Mouse (Mus musculus): Measurements from ENCODE around the gene Dut. TPM values are rescaled to one million over a fixed set of nuclear protein-coding genes. Genes with fewer than 3 reads are reported as not detected.

Gene Dut
- total and polyA plus RNA-seq, 3 experiments = 197 to 348 (median 232) TPM

DNA sequence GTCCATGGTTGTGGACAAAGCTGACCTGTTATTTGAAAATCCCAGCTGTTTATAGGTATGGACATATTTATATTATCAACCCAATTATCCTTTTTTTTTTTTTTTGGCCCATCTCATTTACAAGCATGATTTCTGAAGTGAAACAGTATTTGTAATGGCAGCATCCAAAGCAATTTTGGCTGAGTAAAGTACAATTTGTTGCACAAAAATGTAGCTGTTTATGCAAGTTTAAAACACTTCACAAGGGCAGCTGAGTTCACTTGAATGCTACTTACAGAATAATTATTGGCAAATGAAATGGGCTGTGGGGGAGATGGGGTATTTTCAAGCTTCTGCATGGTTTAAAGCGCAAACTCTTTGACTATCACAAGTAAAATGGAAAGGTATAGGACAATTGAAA lies 51.9 kb downstream of the Dut start:
- TF ChIP-seq MAZ (IDR thresholded peaks at IDR 0.05; ENCODE audit: low read depth, low read length) = no peak
- no peak for TF ChIP-seq EP300 (IDR thresholded peaks at IDR 0.05; ENCODE audit: low read length)
- TF ChIP-seq USF2 (conservative IDR thresholded peaks at IDR 0.05; ENCODE audit: low read depth, low read length) = no peak
- no peak for TF ChIP-seq TCF12 (IDR thresholded peaks at IDR 0.05; ENCODE audit: low read depth, low read length)
- TF ChIP-seq E2F4 (IDR thresholded peaks at IDR 0.05; ENCODE audit: insufficient replicate concordance, low read depth, low read length) = no peak
- no peaks in the 10 kb centered on the region for H3K27me3 ChIP-seq (replicated peaks)
- peaks cover 7% of the 10 kb centered on the region for H3K9me3 ChIP-seq (replicated peaks; ENCODE audit: low read length)
- in situ Hi-C loops (cut with MboI; ENCODE audit: low pct_ligation_motif_present, low pct_unique_long_range_greater_than_20kb, low sequenced_read_pairs) (no loop called here), dilution Hi-C loops (cut with MboI; ENCODE audit: extremely low pct_ligation_motif_present, extremely low pct_unique_long_range_greater_than_20kb, low sequenced_read_pairs) (no loop called here)
- no peaks in the 10 kb centered on the region for H3K4me1 ChIP-seq (ENCODE audit: control insufficient read depth in 1 of 2, insufficient read depth in 2 of 2)
- DNase-seq (ENCODE audit: extremely low read depth) = no peak
- H3K4me2 ChIP-seq (ENCODE audit: insufficient read depth, low read depth, poor library complexity, severe bottlenecking) = no peak overlapping the region
- H3K4me3 ChIP-seq (replicated peaks in 1 of 3; ENCODE audit: low read depth in 2 of 3, low read length in 2 of 3, poor library complexity in 1 of 3) = no peak overlapping the region
- H3K36me3 ChIP-seq (replicated peaks in 1 of 2; ENCODE audit: control insufficient read depth in 1 of 2, insufficient read depth in 1 of 2, low read length in 1 of 2) = no peaks in the 10 kb centered on the region
- H3K79me2 ChIP-seq (replicated peaks; ENCODE audit: control insufficient read depth, extremely low read depth, insufficient read depth, poor library complexity, severe bottlenecking) = no peaks in the 10 kb centered on the region
- no peak overlapping the region for H3K9ac ChIP-seq (ENCODE audit: insufficient read depth, low read depth)
- no peak overlapping the region for H3K27ac ChIP-seq (ENCODE audit: insufficient read depth, low read depth)

DNA sequence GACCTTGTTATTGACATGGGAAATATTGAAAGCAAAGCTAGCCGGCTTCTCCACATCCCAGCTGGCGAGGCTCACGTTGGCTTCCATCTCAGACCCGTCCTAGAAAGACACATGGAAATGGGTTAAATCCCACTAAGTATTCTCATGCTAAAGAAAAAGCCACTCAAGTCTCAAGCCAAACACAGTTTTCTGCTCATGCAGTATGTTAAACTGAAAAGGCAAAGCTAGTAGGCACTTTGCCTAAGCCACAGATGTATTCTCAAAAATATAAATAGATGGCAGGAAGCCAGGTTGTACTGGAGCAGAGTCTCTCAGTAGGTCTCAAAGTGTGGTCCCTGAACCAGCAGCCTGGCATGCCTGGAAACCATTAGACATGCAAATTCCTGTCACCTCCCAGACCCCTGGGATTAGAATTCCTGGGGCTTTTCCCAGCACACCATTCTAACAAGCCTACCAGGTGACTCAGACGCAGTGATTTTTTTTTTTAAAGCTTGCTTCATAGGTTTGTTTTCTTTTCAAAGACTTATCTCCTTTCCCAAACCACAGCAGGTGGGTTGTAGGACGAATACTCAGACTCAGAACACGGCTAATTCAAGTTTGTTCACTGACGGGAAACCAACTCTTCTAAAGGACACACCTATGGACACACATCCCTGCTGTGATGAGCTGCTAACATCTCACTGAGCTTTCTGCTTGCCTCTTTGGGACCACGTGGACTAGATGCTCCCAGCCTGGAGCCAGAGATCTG lies 55.1 kb downstream of the Dut start:
- Histone ChIP-seq H3K4me3 (replicated peaks in 1 of 3; ENCODE audit: low read depth in 2 of 3, low read length in 2 of 3, poor library complexity in 1 of 3) (no peak overlapping the region), H3K27me3 (replicated peaks) (no peaks in the 10 kb centered on the region), H3K27ac (ENCODE audit: insufficient read depth, low read depth) (no peak overlapping the region), H3K4me1 (ENCODE audit: control insufficient read depth in 1 of 2, insufficient read depth in 2 of 2) (peaks cover 2 to 10% of the 10 kb centered on the region in 2 experiments; a peak in 2 of 4 replicates), H3K9ac (ENCODE audit: insufficient read depth, low read depth) (no peak overlapping the region), H3K4me2 (ENCODE audit: insufficient read depth, low read depth, poor library complexity, severe bottlenecking) (no peak overlapping the region), H3K36me3 (replicated peaks in 1 of 2; ENCODE audit: control insufficient read depth in 1 of 2, insufficient read depth in 1 of 2, low read length in 1 of 2) (no peaks in the 10 kb centered on the region), H3K79me2 (replicated peaks; ENCODE audit: control insufficient read depth, extremely low read depth, insufficient read depth, poor library complexity, severe bottlenecking) (no peaks in the 10 kb centered on the region), H3K9me3 (replicated peaks; ENCODE audit: low read length) (peaks cover 5% of the 10 kb centered on the region)
- TF ChIP-seq USF1 (IDR thresholded peaks at IDR 0.05; ENCODE audit: low read depth, low read length) = no peak
- TF ChIP-seq POLR2AphosphoS2 (IDR thresholded peaks at IDR 0.05; ENCODE audit: low read depth, low read length) = no peak
- no peak for TF ChIP-seq MAX (IDR thresholded peaks at IDR 0.05; ENCODE audit: low read length)
- TF ChIP-seq RCOR1 (conservative IDR thresholded peaks at IDR 0.05; ENCODE audit: low read depth, low read length) = no peak
- no peak for TF ChIP-seq ZKSCAN1 (IDR thresholded peaks at IDR 0.05; ENCODE audit: borderline replicate concordance, low read depth, low read length)
- TF ChIP-seq KAT2A (IDR thresholded peaks at IDR 0.05; ENCODE audit: insufficient replicate concordance, low read length) = no peak
- no peak for TF ChIP-seq ETS1 (conservative IDR thresholded peaks at IDR 0.05; ENCODE audit: low read depth, low read length)
- TF ChIP-seq JUND (conservative IDR thresholded peaks at IDR 0.05; ENCODE audit: low read depth, low read length) = no peak
- no peak for TF ChIP-seq USF2 (conservative IDR thresholded peaks at IDR 0.05; ENCODE audit: low read depth, low read length)
- TF ChIP-seq ZMIZ1 (IDR thresholded peaks at IDR 0.05; ENCODE audit: low read depth, low read length) = no peak
- TF ChIP-seq NRF1 (IDR thresholded peaks at IDR 0.05; ENCODE audit: low read depth, low read length) = no peak
- TF ChIP-seq CHD1 (IDR thresholded peaks at IDR 0.05; ENCODE audit: low read depth, low read length) = no peak
- no peak for TF ChIP-seq GABPA (IDR thresholded peaks at IDR 0.05; ENCODE audit: insufficient replicate concordance, low read depth, low read length)
- dilution Hi-C loops (cut with MboI; ENCODE audit: extremely low pct_ligation_motif_present, extremely low pct_unique_long_range_greater_than_20kb, low sequenced_read_pairs) (no loop called here), in situ Hi-C loops (cut with MboI; ENCODE audit: low pct_ligation_motif_present, low pct_unique_long_range_greater_than_20kb, low sequenced_read_pairs) (no loop called here)
- DNase-seq (ENCODE audit: extremely low read depth) = no peak

Measured in CH12.LX (cell line).